Mouse (Mus musculus) embryonic facial prominence, embryonic 11.5 days (tissue): ENCODE measurements around the gene Eno4. TPM values are rescaled to one million over a fixed set of nuclear protein-coding genes. Genes with fewer than 3 reads are reported as not detected.

ENCODE experiments used
- ATAC-seq: fragments of 200-750 bp; cut with Nextera tagmentation; replicated peaks from 2 replicates; pipeline ENCODE4 v1.8.0; 2017; ENCODE audit warnings: low read depth; ENCODE audit not compliant: insufficient number of reproducible peaks, low FRiP score, low TSS enrichment
- DNase-seq: peaks from one replicate; pipeline ENCODE4 v3.0.0-alpha.2; 2015; ENCODE audit warnings: low spot score
- H3K27ac ChIP-seq: fragments of 300-500 bp; sonication (generic); replicated peaks from 2 replicates; pipeline ENCODE4 v1.5.1; 2014; ENCODE audit warnings: mild to moderate bottlenecking, low read depth, low read length, control low read depth
- H3K27me3 ChIP-seq: fragments of 300-500 bp; sonication (generic); 2 replicates; pipeline ENCODE4 v1.6.1; 2014; ENCODE audit warnings: mild to moderate bottlenecking, low read length, moderate library complexity, mixed read lengths; ENCODE audit not compliant: control insufficient read depth, insufficient read depth
- H3K36me3 ChIP-seq: fragments of 300-500 bp; sonication (generic); replicated peaks from 2 replicates; pipeline ENCODE4 v1.6.1; 2014; ENCODE audit warnings: low read depth, mild to moderate bottlenecking, low read length, moderate library complexity, mixed read lengths; ENCODE audit not compliant: control insufficient read depth, insufficient read depth
- H3K4me1 ChIP-seq: fragments of 300-500 bp; sonication (generic); 2 replicates; pipeline ENCODE4 v1.6.1; 2014; ENCODE audit warnings: low read length, mixed read lengths; ENCODE audit not compliant: control insufficient read depth, insufficient read depth
- H3K4me2 ChIP-seq: fragments of 300-500 bp; sonication (generic); 2 replicates; pipeline ENCODE4 v1.6.1; 2014; ENCODE audit warnings: low read depth, mild to moderate bottlenecking, control low read depth, low read length, moderate library complexity
- H3K4me3 ChIP-seq: fragments of 300-500 bp; sonication (generic); 2 replicates; pipeline ENCODE4 v1.5.1; 2014; ENCODE audit warnings: low read depth, low read length, control low read depth
- H3K9ac ChIP-seq: fragments of 300-500 bp; sonication (generic); replicated peaks from 2 replicates; pipeline ENCODE4 v1.6.1; 2014; ENCODE audit warnings: mild to moderate bottlenecking, control low read depth, low read length
- H3K9me3 ChIP-seq: fragments of 300-500 bp; sonication (generic); replicated peaks from 2 replicates; pipeline ENCODE4 v1.6.1; 2016; ENCODE audit warnings: mild to moderate bottlenecking, low read length, inconsistent platforms, mixed read lengths; ENCODE audit not compliant: control insufficient read depth
- WGBS: fragments of 180-500 bp; shearing (Covaris S2); extraction: QIAGEN DNeasy Blood & Tissue Kit; methylation state at CpG from one replicate; pipeline ENCODE4 v1.1.7; 2014; 5-methylcytosine and 5-hydroxymethylcytosine counted together
- polyA plus RNA-seq: library from polyadenylated mRNA; unstranded; fragments of >200 nt; fragmentation: Nextera tagmentation; extraction: Ambion mirVana; gene quantifications from 2 replicates; pipeline ENCODE4 v1.2.1, GENCODE M21; 2014

Eno4 gene
- polyA plus RNA-seq, 1 experiment from 2014 or later = 0.66 TPM

GRCm38 (mm10) chr19:58978401-58979171 is 35.4 kb downstream of the Eno4 start:
- Histone ChIP-seq H3K36me3 (no peaks in the 10 kb centered on the region), H3K4me3 (no peak overlapping the region), H3K4me1 (peaks cover 3% of the 10 kb centered on the region), H3K27ac (no peak overlapping the region), H3K27me3 (no peaks in the 10 kb centered on the region), H3K4me2 (no peak overlapping the region), H3K9me3 (no peaks in the 10 kb centered on the region), H3K9ac (no peak overlapping the region)
- WGBS = 63% methylated on average over 11 of the region's 11 CpGs
- DNase-seq = no peak
- ATAC-seq = peak; percentile 72; the same call in 1 of the 2 replicates

GRCm38 (mm10) chr19:58979436-58980055 is 36.3 kb downstream of the Eno4 start:
- WGBS = 41% methylated on average over 13 of the region's 13 CpGs
- H3K36me3 ChIP-seq = no peaks in the 10 kb centered on the region
- H3K27me3 ChIP-seq = no peaks in the 10 kb centered on the region
- H3K4me1 ChIP-seq = peaks cover 3% of the 10 kb centered on the region
- no peaks in the 10 kb centered on the region for H3K9me3 ChIP-seq
- no peak for ATAC-seq
- no peak overlapping the region for H3K4me2 ChIP-seq
- no peak overlapping the region for H3K27ac ChIP-seq
- H3K9ac ChIP-seq = no peak overlapping the region
- no peak for DNase-seq
- no peak overlapping the region for H3K4me3 ChIP-seq

- Histone ChIP-seq H3K4me1 (peaks cover 3% of the 10 kb centered on the region), H3K27ac (no peak overlapping the region), H3K4me3 (no peak overlapping the region), H3K9me3 (no peaks in the 10 kb centered on the region), H3K27me3 (no peaks in the 10 kb centered on the region), H3K9ac (no peak overlapping the region), H3K4me2 (no peak overlapping the region), H3K36me3 (no peaks in the 10 kb centered on the region)
- ATAC-seq (no peak), DNase-seq (no peak)
- 64% methylated on average over 5 of the region's 5 CpGs for WGBS
Measured at GRCm38 (mm10) chr19:58980056-58980440, 36.8 kb downstream of the Eno4 start.

DNA sequence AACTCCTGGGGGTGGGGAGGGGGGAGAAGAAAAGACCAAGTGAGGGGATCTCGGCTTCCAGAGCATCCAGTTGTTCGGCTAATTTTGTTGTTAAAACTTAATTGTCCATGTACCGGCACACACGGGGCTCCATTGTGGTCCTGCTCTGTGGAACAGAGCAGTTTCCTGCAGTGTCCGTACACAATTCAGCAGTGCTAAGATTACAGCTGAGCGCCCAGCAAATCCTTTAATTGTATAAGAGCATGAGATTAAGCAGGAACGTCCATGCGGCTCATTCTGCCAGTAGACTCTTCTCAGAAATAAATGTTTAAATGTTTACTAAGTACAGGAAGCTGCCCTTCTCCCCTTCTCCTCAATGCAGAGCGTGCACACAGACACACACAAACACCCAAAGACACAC is 38.3 kb downstream of the Eno4 start:
- ATAC-seq (no peak), DNase-seq (peak; percentile 41)
- H3K4me1 ChIP-seq = no peaks in the 10 kb centered on the region
- no peak overlapping the region for H3K4me3 ChIP-seq
- H3K4me2 ChIP-seq = no peak overlapping the region
- no peaks in the 10 kb centered on the region for H3K27me3 ChIP-seq
- H3K9ac ChIP-seq = no peak overlapping the region
- 22% methylated on average over 9 of the region's 9 CpGs for WGBS
- no peaks in the 10 kb centered on the region for H3K9me3 ChIP-seq
- H3K36me3 ChIP-seq = no peaks in the 10 kb centered on the region
- H3K27ac ChIP-seq = no peak overlapping the region

DNA sequence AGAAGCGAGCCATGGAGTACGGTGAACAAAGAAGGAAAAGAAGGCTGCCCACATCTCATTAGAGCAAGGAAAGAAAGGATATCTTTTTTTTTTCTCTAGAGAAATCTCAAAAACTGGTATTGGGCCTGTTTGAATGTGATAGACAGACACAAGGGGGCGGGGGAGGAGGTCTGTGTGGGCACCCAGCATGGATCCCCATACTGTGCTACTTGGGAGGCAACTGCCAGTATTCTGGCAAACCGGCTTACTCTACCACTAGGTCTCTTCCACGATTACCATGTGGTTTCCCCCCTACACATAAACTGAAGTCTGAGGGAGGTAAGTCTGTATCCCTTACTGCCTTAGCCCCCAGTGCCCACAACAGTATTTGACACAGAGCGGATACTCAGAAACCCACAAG is 59.6 kb downstream of the Eno4 start:
- no peaks in the 10 kb centered on the region for H3K27me3 ChIP-seq
- no peak overlapping the region for H3K4me3 ChIP-seq
- H3K36me3 ChIP-seq = no peaks in the 10 kb centered on the region
- H3K9ac ChIP-seq = no peak overlapping the region
- no peak overlapping the region for H3K27ac ChIP-seq
- WGBS = 89% methylated on average over 6 of the region's 6 CpGs
- DNase-seq (no peak), ATAC-seq (no peak)
- no peaks in the 10 kb centered on the region for H3K4me1 ChIP-seq
- H3K9me3 ChIP-seq = no peaks in the 10 kb centered on the region
- no peak overlapping the region for H3K4me2 ChIP-seq

DNA sequence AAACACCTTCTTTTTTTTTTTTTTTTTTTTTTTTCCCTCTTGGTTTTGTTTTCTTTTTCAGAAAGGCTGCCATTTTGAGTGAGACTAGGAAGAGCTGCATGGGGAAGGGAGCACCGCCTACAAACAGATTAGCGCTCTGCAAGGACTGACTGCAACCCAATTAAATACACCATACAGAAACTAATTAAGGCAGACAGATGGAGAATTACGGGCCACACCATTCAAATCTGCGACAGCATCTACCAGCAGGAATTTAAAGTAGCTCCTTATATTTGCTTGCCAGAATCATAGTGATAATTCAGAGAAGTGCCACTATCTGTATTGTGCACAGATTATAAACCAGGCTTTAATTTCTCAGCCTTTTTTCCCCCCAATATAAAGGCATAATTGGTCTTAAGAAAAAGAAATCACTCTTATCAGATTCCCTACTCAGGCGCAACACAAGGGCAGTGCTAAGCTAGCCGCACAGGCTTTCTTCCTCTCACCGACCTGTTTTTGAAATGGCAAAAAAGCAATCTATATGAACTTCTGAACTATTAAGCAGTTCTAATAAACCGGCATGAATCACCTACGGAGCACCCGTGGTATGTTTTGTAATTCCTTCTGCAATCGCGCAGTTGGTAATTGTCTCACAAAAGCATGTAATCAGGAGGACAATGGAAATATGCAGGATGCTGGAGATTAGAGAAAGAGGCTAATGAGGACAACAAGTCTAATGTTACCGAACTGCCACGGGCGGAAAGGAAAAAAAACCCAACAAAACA is 63.5 kb downstream of the Eno4 start:
- Histone ChIP-seq H3K27ac (no peak overlapping the region), H3K4me2 (no peak overlapping the region), H3K4me3 (no peak overlapping the region), H3K9ac (no peak overlapping the region), H3K9me3 (no peaks in the 10 kb centered on the region), H3K27me3 (no peaks in the 10 kb centered on the region), H3K4me1 (no peaks in the 10 kb centered on the region), H3K36me3 (no peaks in the 10 kb centered on the region)
- no peak for ATAC-seq
- DNase-seq = no peak
- WGBS = 65% methylated on average over 15 of the region's 15 CpGs

DNA sequence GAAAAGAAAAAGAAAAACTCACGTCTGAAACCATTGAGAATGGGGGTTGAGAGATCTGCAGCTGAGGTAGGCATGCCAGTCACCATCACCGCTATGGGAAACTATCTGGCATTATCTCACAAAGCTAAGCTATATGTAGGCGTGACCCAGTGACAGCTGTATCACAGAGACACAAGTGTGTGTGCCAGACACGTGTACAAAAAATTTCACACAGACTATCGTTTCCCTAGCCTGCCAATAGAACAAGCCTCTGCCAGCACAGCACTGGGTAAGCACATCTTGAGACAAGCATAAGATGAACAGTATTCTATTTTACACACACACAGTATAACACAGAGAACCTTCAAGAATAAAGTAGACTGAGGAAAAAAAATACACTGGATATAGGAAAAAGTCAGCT is 67.6 kb downstream of the Eno4 start:
- H3K4me3 ChIP-seq = no peak overlapping the region
- H3K27me3 ChIP-seq = no peaks in the 10 kb centered on the region
- WGBS = 76% methylated on average over 5 of the region's 5 CpGs
- H3K9me3 ChIP-seq = no peaks in the 10 kb centered on the region
- H3K4me1 ChIP-seq = no peaks in the 10 kb centered on the region
- DNase-seq (no peak), ATAC-seq (no peak)
- H3K4me2 ChIP-seq = no peak overlapping the region
- no peak overlapping the region for H3K9ac ChIP-seq
- H3K27ac ChIP-seq = no peak overlapping the region
- H3K36me3 ChIP-seq = no peaks in the 10 kb centered on the region
